Mouse (Mus musculus): ENCODE measurements around the gene Maml1.

- TF ChIP-seq GATA1 (IDR thresholded peaks at IDR 0.05; ENCODE audit: borderline replicate concordance, low read length) (no peak), FLI1 (IDR thresholded peaks at IDR 0.05; ENCODE audit: low read length) (no peak)
Observed at GRCm38 (mm10) chr11:50211322-50212059, 80.6 kb downstream of the Maml1 start.

All from megakaryocyte, embryonic 14.5 days (primary cell).